Mouse (Mus musculus) cerebellum, postnatal 4 days (tissue): Measurements from ENCODE around the gene Rps4x.
A peak's percentile ranks its signal among the peaks of the same experiment; 100 is the strongest.

Source experiments
- DNase-seq, 2 experiments: peaks; one replicate each; pipeline ENCODE4 v3.0.0; 2022; ENCODE audit warnings: low spot score in 2 of 2, mixed read lengths in 1 of 2

Gene Rps4x

DNA sequence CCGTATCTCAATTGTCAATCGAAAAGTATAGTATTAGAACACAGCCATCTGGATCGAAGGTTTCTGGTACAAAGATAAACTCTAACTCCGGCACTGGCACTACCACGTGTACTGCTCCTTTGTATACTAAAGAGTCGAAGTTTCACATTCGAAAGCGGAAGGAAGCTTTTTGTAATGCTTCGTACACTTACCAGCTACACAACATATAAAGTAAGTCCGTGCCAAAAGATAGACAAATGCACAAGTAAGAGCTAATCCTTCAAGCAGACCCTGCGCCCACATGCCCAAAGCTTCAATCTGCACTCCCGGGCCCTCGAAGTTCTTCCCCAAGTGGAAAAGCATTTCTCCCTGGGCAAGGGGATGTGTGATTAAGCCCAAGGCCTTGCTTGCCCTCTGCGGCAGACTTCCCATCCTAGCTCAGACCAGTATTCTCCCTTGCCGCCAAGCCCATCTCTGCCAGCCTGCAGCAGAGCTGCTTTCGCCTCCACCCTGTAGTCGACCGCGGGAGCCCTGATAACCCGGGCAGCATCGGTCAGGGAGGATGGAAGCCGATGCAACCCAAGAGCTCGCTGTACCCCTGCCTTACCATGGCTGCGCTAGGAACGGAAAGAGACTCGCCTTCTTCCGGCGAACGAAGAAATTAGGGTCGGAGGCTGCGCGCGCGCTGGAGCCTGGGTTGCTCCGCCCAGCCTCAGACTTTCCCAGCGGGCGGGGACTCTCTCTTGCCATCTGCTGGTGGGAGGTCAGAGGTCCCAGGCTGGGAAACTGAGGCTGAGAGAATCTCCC lies at the start of gene Rps4x:
TSS of gene Rps4x (minus strand) at position 683 of the 786 bp plus-strand sequence.
- peak; percentile 48 to 76 for DNase-seq

DNA sequence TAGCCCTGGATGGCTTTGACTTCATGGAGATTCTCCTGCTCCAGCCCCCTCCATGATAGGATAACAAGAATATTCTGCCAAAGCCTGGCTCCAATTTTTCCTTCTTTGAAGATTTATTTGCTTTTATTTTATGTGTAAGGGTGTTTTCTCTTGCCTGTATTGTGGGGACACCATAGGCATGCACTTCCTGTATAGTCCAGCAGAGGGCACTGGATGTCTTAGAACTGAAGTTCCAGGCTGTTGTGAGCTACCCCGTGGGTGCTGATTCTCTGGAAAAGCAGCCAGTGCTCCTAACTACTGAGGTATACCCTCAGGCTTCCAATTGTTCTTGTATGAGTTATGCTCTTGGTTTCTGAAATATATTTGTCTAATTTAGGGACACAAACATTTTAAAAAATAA lies 29.9 kb upstream of the Rps4x start:
- peak in 1 of 2 experiments; percentile 30 for DNase-seq

DNA sequence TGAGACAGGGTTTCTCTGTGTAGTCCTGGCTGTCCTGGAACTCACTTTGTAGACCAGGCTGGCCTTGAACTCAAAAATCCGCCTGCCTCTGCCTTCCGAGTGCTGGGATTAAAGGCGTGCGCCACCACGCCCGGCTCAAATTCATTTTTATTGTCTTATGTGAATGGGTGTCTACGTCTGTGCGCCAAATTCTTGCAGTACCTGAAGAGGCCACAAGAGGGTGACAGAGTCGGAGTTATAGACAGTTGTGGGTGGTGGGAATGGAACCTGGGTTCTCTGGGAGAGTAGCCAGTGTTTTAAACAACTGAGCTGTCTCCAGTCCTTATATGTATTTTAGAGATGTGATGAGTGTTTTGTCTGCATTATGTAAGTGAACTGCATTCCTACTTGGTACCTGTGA lies 26.2 kb upstream of the Rps4x start:
- peak in 1 of 2 experiments; percentile 9 for DNase-seq

DNA sequence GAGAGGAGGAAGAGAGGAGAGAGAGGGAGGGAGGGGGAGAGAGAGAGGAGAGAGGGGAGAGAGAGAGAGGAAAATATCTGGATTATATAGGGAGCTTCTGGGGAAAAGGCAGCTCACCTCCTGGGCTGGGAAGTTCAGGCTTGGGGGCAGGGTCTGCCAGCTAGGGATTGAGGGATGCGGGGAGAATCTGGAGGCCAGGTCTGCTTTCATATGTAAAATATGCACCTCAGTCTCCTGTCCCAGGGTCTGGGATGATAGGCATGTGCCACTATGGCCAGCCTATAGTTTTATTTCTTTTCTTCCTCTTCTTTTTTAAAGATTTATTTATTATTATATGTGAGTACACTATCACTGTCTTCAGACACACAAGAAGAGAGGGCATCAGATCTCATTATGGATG lies 1.6 kb upstream of the Rps4x start:
- no peak for DNase-seq

DNA sequence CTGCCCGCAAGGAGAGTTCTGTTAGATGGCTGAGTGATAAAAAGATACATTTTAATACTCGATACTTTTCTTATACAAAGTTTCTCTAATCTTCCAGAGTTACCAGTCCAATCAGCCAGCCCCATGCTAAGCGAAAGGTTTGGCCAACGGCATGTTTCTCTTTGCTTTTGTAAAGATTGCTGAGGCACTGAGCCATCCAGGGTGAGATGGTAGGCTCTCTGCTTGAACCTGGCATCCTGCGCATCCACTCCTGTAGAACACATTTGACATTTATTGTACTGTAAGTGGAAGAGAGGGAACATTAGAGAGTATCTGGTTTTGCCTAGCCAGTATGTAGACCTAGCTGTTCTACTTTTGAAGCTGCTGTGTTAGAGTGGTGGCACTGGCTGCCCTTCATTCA lies 387 bp upstream of the Rps4x start:
- no peak for DNase-seq

DNA sequence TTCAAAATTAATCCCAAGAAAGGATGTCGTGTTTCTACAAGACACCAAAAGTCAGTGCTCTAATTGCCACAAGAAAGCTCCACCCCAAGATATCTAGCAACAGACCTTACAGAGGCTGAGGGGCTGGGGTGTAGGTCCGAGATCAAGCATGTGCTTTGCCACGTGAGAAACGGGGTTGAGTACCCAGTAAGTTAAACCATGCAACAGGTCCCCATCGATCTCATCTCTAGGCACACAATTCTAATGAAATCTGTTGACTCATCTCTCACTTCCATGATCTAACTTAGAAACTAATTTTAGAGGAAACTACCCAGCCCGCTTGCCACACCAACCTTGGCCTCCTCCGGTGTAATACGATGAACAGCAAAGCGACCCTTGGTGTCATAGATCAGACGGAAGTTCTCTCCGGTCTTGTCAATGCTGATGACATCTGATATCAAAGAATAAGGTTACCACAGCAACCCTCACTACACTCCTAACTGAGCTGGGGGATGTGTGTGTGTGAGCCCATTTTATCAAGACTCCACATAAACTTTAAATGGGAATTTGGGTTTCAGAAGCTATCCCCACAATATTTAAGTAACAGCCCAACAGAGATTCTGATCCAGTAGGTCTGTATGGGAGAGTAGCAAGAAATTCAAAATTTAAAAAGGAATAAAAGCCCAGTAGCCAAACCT lies 2.0 kb downstream of the Rps4x start:
- DNase-seq, result no peak

DNA sequence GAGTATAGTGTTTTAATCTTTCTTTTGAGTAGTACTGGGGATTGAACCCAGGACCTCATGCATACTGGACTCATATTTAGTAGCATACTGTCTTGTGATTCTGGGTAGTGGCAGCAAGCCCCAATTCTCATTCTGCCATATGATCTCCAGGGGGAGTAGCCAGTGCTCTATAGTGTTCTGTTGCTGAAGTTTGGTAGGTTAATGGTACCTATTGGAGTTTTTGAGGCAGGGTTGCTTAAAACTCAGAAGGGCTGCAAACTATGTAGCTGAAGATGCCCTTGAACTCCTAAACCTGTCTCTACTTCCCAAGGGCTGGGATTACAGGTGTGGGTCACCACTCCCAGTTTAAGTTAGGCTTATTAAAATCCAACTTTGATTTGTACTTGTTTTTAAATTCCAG lies 6.6 kb downstream of the Rps4x start:
- no peak for DNase-seq

DNA sequence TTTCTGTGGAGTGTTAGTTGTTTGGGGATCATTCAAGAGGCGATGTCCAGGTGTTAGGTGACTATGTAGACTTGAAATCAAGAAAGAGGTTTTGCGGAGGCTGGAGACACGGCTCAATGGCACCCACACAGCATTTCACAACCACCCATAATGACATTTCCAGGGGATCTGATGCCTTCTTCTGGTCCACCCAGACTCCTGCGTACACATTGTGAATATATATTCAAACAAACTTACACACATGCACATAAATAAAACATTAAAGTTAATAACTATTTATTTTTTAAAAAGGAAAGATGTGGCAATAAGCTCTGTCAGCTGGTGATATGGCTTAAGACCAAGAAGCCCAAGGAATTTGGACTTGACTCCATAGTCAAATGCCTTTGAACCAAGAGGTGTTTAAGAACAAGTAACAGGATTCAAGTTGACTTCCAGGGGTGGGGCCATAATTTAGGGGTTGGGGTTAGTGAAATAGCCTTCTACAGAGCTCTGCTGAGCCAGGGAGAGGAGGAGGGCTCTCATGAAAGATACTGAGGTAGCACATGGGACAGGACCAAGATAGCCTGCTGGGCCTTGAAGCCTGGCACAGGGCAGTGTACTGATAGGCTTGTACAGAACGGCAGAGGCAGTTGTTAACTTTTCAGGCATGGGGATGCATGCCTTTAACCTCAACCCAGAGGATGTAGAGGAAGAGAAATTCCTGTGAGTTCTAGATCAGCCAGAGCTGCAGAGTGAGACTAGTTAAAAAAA lies 13.5 kb downstream of the Rps4x start:
- DNase-seq, result no peak

DNA sequence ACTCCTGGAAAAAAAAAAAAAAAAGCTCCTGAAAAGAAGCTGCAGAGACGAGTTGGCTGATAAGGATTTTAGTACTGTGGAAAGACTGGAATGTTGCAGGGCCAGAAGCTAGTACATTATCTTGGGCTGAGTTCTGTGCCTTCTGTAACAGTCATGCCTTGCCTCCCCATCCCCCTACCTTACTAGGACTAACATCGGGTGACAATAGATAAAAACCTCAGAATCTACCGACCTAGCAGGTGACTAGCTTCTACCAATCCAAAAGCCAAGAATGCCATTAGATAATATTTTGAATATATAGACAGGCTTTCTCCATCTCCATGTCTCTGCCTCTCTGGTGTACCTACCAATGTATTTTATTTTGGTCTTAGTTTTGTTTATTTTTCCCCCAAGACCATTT lies 18.3 kb downstream of the Rps4x start:
- DNase-seq, result no peak

DNA sequence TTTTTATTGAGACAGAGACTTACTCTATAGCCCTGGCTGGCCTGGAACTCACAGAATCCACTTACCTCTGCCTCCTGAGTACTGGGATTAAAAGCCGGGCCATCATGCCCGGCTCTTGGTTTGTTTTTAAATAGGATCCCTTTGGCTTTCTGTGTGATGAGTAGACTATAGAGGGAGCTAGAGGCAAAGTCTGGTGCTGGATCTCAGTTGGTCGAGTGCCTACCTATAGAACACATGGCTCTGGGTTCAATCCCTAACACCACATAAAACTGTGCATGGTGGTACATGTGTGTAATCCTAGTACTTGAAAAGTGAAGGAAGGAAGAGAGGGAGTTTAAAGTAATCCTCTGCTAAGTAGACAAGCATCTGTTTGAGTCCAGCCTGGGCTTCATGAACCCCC lies 19.1 kb downstream of the Rps4x start:
- no peak for DNase-seq

DNA sequence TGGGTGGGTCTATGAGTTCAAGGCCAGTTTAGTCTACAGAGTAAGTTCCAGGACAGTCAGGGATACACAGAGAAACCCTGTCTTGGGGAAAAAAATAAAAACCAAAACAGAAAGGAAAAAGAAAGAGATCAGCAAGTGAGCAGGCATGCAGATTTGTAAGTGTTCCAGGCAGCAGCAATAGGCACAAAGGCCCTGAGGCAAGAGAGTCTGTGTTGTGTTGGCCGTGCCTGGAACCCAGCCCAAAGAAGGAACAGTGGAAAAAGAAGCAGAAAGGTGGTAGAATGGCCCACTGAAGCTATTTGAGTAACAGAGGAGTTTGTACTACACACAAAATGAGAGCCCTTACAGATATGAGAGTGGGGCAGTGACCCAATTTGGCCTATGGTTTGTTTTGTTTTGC lies 19.5 kb downstream of the Rps4x start:
- DNase-seq, result no peak

DNA sequence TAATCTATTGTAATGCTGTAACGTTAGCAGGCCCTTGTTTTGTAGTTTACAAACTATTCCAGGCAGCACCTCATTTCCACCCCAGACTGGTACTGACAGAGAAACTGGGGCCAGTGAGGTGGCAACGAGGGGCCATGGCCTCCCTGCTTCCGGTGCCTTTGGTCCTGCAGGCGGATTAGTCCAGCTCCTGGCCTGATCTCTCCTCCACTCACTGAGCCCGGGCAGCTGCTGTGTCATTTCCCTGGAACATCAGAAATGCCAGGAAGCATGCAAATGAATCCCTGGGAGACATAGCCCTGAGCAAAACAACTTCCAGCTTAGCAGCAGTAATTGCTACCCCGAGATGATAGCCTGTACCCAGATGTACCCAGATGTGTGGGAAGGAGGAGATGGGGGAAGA lies 22.2 kb downstream of the Rps4x start:
- DNase-seq, result peak in 1 of 2 experiments; percentile 3

DNA sequence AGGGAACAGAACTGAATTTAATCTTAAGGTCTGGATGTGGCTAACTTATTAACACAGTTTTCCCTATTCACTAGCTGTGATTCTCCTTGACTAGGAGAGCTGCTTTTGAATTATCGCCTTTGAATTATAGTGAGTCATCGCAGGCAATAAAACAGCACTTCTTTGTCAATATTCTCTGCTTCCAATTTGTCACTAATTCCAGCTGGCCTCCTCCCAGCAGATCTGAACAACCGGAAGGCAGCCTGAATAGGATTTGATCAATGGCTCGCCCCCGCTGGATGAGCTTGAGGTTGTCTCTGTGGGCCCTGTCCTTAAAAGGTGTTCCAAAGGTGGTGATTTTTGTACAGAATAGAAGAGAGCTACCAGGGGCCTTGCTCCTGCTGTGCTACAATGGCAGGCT lies 22.7 kb downstream of the Rps4x start:
- DNase-seq, result no peak

DNA sequence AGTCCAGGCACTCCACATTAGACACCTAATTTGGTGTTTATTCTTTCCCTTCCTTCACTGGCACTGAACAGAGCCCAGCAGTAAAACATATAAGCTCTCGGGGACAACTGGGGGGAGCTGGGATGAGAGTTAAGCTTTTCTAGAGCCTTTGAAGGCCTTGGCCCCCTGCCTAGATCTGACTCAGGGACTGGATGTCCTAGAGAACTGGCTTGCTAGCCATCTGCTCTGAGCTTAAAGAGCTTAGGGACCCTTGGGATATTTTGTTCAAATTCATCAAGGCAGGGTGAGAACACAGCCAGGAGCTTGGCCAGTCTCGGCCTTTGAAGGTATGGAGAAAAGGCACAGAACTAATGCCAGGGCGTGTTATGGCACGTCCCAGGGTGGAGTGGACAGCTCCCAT lies 25.7 kb downstream of the Rps4x start:
- DNase-seq, result no peak

DNA sequence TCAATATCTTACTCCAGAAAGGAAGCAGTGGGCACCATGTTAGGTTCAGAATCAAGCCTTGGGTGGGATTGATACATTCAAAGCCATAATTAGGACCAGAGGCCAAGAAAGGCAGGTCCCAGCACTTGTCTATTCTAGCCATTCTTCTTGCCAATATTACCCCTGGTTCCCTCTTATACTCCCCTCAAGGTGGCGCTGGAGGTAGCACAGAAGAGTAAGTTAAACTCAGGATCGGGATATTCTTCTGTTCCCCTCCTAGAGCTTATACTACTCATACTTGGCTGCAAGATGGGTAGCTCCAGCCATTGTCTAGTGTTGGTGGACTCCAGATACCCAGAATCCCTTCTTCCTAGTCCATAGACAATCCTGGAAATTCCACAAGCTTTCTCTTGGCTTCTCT lies 26.1 kb downstream of the Rps4x start:
- no peak for DNase-seq

DNA sequence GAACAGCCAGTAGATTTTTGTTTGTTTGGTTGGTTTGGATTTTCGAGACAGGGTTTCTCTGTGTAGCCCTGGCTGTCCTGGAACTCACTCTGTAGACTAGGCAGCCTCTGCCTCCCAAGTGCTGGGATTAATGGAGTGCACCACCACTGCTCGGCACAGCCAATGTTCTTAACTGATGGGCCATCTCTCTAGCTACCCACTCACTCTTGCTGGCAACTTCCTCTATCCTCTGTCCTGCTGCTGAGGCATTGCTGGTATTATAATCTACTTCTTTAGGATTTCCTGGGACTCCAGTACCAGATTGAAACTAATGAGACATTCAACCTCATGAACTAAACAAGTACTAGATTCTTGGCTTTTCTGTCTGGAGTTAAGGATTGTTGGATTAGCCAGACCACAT lies 28.7 kb downstream of the Rps4x start:
- DNase-seq, result no peak

DNA sequence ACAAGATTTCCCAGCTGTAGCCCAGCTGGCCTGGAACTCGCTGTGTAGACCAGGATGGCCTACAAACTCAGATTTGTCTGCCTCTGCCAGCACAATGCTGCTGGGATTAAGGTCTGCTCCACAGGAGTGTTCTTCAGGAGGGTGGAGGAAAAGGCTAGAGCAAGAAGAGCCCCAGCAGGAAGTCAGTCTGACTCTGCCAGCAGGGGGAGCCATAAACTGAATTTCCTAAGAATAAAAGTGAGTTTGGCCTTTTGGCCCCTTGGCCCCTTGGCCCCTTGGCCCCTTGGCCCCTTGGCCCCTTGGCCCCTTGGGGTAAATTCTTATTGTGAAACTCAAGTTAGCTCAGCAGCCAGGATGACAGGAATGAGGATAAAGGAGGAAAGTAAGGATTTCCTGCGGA lies 29.4 kb downstream of the Rps4x start:
- no peak for DNase-seq

DNA sequence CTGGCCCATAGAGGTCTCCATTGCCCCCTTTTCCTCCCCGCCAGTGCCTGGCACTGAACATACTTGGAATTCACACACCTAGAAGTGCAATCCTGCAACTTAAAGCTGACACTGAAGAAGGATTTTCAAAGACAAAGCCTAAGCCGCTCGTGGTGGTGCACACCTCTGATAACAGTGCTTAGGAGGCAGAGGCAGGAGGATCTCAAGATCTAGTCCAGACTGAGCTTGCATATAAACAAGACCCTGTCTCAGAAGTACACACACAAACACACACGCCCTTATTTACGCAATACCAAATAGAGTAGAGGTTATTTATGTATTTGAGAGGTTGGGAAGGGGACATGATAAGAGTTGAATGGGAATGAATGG lies 31.8 kb downstream of the Rps4x start:
- no peak for DNase-seq

DNA sequence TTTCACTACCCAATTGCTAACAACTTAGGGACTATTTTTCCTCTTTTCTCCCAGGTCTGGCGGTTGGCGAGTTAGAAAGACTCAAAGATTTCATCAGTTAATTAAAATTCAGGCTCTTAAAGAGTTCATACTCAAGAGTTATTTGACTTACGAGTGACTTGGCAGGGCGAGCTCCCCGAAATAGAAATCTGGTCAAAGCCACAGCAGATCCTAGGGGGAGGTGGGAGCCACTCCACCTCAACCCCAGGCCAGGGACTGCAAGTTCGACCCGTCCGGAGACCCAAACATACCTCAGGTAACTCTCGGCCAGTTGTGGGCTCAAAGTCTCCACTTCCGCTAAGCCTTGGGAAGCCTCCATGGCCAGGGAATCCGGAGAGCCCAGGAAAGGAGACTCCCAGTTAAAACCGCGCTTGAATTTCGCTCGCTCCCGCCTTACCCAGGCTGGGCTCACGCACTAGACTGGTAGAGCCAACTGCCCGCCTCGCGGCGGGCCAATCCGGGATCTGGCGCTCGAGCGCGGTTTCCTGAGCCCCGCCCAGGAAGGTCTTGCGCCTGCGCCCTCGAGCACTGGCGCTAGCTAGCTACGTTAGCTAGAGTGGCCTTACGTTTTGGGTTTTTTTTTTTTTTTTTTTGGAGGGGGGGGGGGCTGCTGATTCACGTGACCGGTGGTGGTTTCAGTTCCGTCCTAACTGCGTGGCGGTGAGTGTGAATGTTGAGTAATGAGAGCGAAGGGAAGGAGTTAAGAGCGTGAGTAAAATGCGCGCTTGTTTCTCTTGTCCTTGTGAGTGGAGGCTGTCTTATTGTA lies 32.4 kb downstream of the Rps4x start, which contains the start of gene Ercc6l:
TSS of gene Ercc6l (minus strand) at position 474 of the 805 bp plus-strand sequence.
- peak; percentile 63 to 85 for DNase-seq

DNA sequence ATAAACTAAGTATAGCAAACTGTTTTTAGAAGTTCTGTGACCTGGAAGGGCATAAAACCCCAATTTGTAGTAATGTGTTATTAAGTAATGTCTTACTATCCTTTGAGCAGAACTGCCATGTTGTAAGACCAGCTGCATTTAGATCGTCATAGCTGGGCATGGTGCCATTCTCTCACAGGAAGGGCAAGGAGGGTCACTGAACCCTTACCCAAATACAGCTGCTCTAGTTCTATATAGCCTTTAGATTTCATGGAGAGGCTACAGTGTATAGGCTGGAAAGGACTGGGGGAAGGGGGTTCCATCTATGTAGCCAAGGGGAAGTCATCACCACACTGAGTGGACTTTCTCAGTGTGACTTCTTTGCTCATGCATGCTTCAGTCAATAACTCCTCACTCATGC lies 48.0 kb downstream of the Rps4x start:
- no peak for DNase-seq
